Mouse (Mus musculus): ENCODE measurements at regions not wholly inside any gene's neighbourhood (a gene's known extent, or its start where the extent isn't known, plus 50 kb on each side); places are given as distances from the start of the nearest gene placed in this dataset.

DNA sequence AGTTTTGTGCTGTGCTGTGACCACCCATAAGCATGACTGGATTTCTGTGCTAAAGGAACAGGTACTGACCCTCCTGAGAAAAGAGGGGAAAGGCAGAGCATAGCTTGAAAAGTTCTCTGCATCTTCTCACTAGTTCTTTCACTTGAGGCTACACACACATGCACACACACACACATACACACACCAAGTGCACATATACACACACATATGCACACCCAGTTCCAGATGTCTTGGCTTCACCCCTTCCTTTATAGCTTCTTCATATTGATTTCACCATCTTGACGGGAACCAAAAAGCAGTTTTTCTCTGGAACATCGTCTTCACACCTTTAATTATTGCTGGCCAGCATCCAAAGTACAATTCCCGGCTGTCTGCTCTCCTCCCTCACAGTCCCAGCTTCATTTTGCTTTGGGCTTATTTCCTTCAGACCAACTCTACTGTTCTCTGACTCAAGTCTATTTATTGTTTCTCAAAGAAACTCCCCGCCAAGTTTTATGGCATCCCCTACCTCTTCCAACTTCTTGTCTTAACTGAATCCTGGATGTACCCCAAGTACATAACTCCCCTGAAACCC is 160.2 kb upstream of the Ptgfr start:
- TF ChIP-seq CHD2 (IDR thresholded peaks at IDR 0.05; ENCODE audit: low read depth, low read length) = no peak
- no peak for TF ChIP-seq HCFC1 (IDR thresholded peaks at IDR 0.05; ENCODE audit: borderline replicate concordance, insufficient read depth, low read length)
- TF ChIP-seq ZNF384 (IDR thresholded peaks at IDR 0.05; ENCODE audit: low read depth, low read length) = no peak
- no peak for TF ChIP-seq MAFK (IDR thresholded peaks at IDR 0.05; ENCODE audit: insufficient read depth, low read depth, low read length)
- TF ChIP-seq ZC3H11A (IDR thresholded peaks at IDR 0.05; ENCODE audit: borderline replicate concordance, low read depth, low read length) = no peak

Measured in ES-E14 (cell line).